Mouse (Mus musculus): ENCODE measurements around the gene Ppm1j.
"Not testable (repeated sequence)": the region's sequence is repeated elsewhere in the genome, so short reads cannot be mapped to it uniquely, and the experiment has no call there.

Gene Ppm1j

GRCm38 (mm10) chr3:104785284-104785683 lies 4.4 kb downstream of the Ppm1j start:
- DNase-seq: no peak

DNA sequence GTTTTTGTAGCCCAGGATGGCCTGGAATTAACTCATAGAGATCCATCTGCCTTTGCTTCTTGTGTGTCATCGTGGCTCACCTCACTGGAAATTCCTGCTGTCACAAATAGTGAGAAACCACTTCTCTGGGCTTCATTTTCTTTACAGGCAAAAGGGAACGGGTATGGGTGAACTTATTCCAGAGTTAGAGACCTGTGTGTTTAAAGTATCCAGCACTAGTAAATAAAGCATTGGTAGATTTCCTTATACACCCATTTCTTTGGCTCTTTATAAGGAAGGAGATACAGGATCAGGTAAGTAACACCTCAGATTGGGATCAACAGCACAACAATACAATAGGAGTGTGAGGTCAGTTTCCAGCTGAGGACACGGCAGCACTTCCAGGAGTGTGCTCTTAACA lies 7.2 kb downstream of the Ppm1j start, which contains the start of gene Rhoc:
Gene Rhoc (plus strand): TSS at position 301 of the 400 bp plus-strand sequence.
- DNase-seq: no peak

GRCm38 (mm10) chr3:104788561-104789311 lies 7.9 kb downstream of the Ppm1j start:
- peak; percentile 34 for DNase-seq

GRCm38 (mm10) chr3:104789312-104789605 lies 8.4 kb downstream of the Ppm1j start:
- DNase-seq: no peak

DNA sequence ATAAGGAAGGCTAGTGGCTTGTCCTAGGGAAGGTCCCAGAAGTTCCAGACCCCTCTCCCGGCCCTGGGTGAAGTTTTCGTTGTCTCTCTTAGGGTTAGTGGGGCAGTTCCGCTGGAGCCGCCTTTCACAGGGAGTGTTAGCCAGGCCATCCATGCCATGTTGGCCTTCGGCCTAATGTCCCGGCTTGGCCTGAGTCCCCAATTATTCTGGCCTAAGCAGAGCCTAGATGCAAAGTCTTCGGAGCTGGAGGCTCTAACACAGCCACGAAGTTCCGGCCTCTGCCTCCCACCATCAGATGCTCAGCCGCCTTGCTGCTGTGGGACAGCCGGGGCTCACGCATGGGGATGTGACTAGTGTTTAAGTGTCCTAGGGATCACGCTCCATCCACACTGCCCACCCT lies 9.0 kb downstream of the Ppm1j start:
- DNase-seq: no peak

GRCm38 (mm10) chr3:104790401-104790937 lies 9.6 kb downstream of the Ppm1j start:
- no peak for DNase-seq

DNA sequence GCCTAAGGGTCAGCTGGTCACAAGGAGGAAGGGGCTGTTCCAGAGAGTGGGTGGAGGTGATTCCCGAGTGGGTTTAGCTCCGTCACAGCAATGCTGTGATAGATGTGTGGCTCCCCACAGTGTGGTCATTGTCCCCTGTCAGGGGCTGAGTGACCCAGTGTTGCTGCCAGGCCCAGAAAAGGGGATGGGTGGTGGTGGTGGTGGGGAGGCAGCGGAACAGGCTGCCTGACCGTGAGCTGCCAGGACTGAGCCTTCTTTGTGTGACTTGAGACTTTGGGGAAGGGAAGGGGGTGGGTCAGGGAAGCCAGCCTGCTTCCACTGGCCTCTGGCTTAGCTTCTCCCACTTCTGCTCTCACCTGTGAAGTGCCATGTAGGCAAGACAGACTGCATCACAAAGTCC lies 10.2 kb downstream of the Ppm1j start:
- no peak for DNase-seq

- DNase-seq: no peak
These were observed 10.8 kb downstream of the Ppm1j start for GRCm38 (mm10) chr3:104791671-104792070.

GRCm38 (mm10) chr3:104792360-104793270 lies 11.8 kb downstream of the Ppm1j start:
- DNase-seq: no peak

- peak; percentile 27 for DNase-seq
These were observed 13.3 kb downstream of the Ppm1j start for GRCm38 (mm10) chr3:104793871-104794828.

DNA sequence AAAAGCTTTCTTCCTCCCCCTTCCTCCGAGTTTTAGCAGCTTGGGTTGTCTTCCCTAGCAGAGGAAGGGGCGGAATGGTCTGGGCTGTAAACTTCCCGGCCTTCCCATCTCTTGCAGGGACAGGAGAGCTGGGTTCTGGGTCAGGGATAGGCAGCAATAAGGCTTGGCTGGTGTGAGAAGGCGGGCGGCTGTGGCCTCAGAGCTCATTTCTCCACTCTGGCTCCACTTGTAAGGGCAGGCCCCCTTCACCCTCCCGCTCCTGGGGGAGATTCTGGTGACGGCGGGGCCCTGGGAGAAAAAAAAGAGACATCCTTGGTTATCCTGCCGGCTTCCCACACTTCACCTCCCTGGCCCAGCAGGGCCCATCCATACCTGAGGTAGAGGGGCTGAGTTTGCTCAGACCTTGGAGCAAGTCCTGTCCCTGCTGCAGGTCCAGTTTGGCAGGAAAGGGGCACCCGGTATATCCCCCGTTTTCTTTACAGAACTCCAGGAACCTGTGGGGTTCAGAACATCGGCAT lies 14.2 kb downstream of the Ppm1j start:
- no peak for DNase-seq

GRCm38 (mm10) chr3:104795661-104796340 lies 14.9 kb downstream of the Ppm1j start:
- DNase-seq: no peak

GRCm38 (mm10) chr3:104796430-104797082 lies 15.7 kb downstream of the Ppm1j start:
- no peak for DNase-seq

GRCm38 (mm10) chr3:104800681-104801080 lies 19.8 kb downstream of the Ppm1j start:
- DNase-seq: no peak

- no peak for DNase-seq
These were observed 20.6 kb downstream of the Ppm1j start for GRCm38 (mm10) chr3:104801481-104801880.

DNA sequence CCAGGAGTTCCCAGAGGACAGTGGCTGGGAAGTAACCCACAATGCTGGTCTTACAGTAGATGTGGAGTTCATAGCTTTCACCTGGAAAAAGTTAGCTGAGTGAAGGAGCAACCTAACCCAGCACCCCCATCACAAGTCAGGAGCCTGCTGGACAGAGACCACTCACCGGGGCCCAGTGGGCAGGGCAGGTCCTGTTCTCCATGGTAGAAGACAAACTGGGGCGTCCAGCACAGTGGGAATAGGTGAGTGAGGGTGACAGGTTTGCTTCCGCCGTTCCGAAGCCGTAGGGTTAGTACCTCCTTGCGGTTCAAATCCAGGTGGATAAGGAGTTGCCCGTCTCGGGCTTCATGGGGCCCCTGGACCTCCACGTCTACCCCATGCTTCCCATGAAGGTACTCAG lies 23.5 kb downstream of the Ppm1j start:
- no peak for DNase-seq

GRCm38 (mm10) chr3:104805539-104805938 lies 24.7 kb downstream of the Ppm1j start:
- no peak for DNase-seq

- no peak for DNase-seq
These were observed 30.9 kb downstream of the Ppm1j start for GRCm38 (mm10) chr3:104811752-104812151.

- DNase-seq: no peak
These were observed 31.4 kb downstream of the Ppm1j start for GRCm38 (mm10) chr3:104812254-104812653.

DNA sequence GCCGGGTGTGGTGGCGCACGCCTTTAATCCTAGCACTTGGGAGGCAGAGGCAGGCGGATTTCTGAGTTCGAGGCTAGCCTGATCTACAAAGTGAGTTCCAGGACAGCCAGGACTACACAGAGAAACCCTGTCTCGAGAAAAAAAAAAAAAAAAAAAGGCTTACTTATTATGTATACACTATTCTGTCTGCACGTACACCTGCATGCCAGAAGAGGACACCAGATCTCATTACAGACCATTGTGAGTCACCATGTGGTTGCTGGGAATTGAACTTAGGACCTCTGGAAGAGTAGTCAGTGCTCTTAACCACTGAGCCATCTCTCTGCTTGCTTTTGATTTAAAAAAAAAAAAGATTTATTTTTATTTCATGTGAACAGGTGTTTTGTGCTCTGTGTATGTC lies 32.4 kb downstream of the Ppm1j start:
- not testable (repeated sequence) for DNase-seq

GRCm38 (mm10) chr3:104814746-104815145 lies 33.9 kb downstream of the Ppm1j start:
- DNase-seq: no peak

Measured in thymus, postnatal 25 days (tissue).